Mouse (Mus musculus) thymus, postnatal 10 days (tissue): ENCODE results near the gene Iqgap1.

ENCODE experiments used
- DNase-seq, 2 experiments: peaks; one replicate each; pipeline ENCODE4 v3.0.0; 2021; ENCODE audit warnings: low spot score in 2 of 2

Iqgap1 gene

DNA sequence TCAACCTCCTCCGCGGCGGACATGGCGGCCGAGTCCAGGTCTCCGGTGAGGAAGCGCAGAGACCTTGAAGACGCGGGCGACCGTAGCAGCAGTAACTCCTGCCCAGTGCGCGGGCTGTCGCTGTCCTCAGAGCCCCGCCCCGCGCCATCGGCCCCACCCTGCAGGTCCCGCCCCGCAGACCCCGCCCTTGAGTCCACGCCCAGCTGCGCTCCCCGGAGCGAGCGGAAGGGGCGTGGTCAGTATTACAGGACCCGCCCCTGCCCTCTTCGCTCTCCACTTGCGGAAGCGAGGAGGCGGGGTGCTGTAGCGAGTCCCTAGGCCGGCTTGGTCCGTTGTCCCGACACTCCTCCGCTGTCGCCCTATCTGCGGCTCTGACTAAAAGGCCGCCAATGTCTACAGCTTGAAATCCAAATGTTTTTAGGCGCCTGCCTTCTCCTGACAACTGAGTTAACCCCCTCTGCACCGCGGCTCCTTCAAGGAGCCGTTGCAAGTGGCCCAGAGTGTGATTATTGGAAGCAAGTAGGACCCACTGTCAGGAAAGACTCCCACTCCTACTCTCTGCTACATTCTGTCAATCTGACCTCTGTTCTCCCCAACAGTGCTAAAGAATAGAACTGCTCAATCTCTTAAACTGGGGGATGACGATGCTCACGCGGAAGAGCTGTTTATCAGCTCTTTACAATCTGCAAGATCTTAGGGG, 22.5 kb downstream of the Iqgap1 start:
- DNase-seq = peak; percentile 91 to 97

- no peak for DNase-seq
These were observed 23.2 kb downstream of the Iqgap1 start for GRCm38 (mm10) chr7:80802412-80803160.

DNA sequence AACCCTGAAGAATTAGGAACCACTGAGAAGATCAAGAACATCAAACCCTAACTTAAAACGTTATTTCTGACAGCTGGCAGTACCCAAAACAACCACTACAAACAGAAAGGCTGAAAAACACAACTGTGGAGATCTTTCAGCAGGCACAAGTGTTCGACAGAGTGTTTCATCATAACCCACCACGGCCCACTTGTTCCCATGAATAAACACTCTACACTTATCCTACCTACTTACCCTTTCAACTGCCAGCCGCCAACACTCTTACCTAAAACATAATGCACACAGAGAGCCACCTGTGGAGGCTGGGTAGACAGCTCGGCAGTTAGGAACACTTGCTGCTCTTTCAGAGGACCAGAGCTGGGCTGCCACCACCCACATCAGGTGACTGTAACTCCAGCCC, 26.5 kb downstream of the Iqgap1 start:
- peak; percentile 38 to 44 for DNase-seq

- no peak for DNase-seq
These were observed 28.8 kb downstream of the Iqgap1 start for GRCm38 (mm10) chr7:80796805-80797567.

DNA sequence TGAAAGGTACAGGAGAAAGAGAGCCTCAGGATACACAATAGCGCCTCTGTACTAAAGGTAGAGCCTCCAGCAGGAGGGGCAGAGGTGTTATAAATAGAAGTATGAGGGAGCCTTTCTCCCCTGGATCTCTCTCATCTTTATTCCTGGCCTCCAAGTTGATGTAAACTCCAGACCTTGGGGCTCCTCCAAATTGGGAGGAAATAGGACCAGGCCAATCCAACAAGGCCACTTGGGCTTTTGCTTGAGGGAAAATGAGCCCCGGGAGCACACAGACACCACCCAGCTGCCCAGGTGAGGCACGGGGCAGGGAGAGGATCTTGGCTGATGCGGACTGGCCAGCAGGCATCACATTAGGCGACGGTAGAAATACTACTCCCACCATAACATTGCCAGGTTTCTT, 29.5 kb downstream of the Iqgap1 start:
- DNase-seq = no peak

GRCm38 (mm10) chr7:80789534-80789933, 36.2 kb downstream of the Iqgap1 start:
- no peak for DNase-seq

DNA sequence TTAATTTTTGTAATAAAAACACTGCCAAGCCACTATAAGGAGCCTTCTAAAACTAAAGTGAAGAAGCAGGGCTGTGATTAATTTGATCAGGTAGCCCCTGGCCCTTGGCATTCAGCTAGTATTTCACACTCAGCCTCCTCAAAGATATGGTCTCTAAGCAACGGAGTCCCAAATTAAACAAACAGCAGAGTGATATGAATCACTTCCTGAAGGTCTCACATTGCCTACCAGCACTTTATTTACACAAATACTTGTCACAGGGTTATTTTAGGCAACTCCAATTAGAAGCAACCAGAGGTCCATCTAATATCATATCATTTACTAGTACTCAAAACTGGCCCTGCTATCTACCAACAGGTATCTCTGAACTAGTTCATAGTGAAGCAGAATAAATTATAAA, 36.7 kb downstream of the Iqgap1 start:
- DNase-seq = no peak

DNA sequence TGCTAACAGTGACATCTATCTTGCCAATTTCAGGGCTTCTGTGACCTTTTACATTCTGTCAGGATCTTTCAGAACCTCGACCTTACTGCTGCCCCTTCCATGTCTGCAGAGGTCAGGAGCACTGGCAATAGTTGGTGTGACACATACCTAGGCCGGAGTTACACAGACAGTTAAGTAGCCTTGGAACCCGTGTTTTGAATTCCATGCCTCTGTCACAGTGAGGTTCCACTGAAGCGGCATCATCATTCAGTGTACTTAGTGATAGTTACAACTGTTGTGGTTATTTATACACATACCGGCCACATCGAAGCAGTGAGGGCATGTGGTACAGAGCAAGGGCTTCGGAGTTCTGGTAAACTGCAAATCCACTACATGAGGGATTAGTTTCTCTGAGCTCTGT, 37.8 kb downstream of the Iqgap1 start:
- DNase-seq = no peak

GRCm38 (mm10) chr7:80786746-80787145, 39.0 kb downstream of the Iqgap1 start:
- no peak for DNase-seq

- no peak for DNase-seq
These were observed 41.9 kb downstream of the Iqgap1 start for GRCm38 (mm10) chr7:80783841-80784240.

- DNase-seq = peak; percentile 25 to 43
These were observed 43.3 kb downstream of the Iqgap1 start for GRCm38 (mm10) chr7:80782155-80783109.

GRCm38 (mm10) chr7:80781444-80782120, 44.2 kb downstream of the Iqgap1 start:
- DNase-seq = no peak

DNA sequence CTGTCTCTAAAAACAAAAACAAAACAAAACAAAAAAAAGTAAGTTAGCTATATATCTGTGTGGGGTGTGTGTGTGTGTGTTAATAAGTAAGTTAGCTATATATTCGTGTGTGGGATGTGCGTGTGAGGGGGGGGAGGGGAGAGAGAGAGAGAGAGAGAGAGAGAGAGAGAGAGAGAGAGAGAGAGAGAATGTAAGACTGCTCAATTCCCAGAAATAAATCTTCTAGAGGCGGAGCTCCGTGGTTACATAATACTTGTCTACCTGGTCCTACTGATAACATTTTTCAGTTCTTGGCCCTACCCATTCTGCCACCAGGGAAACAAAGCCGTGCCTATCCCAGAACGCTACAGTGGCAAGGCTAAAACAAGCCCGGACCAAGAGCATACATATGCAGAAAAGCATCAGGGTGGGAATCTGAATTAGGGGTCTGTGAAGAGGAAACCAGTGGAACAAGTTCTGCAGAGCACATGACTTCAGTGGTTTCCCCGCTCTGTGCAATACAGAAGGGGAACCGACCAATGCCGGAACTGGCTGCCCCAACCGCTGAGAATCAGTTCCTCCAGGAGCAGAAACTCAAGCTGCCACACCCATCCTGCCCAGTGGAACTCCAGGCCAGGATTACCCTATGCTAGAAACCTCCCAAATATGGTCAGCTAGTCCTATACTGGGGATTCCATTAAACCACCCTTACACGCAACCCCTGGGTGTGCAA, 46.7 kb downstream of the Iqgap1 start:
- DNase-seq = peak; percentile 42 to 61

GRCm38 (mm10) chr7:80778376-80778775, 47.4 kb downstream of the Iqgap1 start:
- DNase-seq = no peak

GRCm38 (mm10) chr7:80777151-80777550, 48.6 kb downstream of the Iqgap1 start:
- no peak for DNase-seq

DNA sequence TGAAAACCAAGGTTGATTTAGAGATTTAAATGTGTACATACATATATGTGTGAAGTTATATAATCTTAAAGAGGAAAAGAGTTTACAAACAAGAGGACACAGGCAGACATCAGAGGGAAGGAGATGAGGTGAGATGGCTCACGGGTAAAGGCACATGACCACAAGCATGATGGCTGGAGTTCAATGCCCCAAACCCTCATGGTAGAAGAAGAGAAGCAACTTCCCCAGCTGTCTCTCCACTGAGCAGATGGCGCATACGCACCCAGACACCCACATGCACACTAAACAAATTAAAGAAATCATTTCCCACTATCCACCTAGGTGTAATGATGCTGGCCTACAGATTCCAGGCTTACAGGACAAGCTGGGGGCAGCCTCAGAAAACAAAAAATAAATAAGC, 49.7 kb downstream of the Iqgap1 start:
- DNase-seq = no peak

- no peak for DNase-seq
These were observed 50.3 kb downstream of the Iqgap1 start for GRCm38 (mm10) chr7:80775448-80775904.

- DNase-seq = no peak
These were observed 50.9 kb downstream of the Iqgap1 start for GRCm38 (mm10) chr7:80774615-80775447.
